In genomic region chr16:77469903-77470302, GRCm38 (mm10) we compare ENCODE assay signal across 14 mouse cellular contexts.
"Had no signal": no experiment of that assay in that cellular context is flagged by ENCODE, and none has a peak within 500 bp of the region (broad histone marks: within the 10 kb centered on the region; RNA-seq: fewer than 3 reads in every experiment).

No protein-coding gene starts in this region.

- H3K27me3 ChIP-seq: limb, embryonic 12.5 days; liver, embryonic 15.5 days; midbrain, embryonic 13.5 days; stomach, embryonic 15.5 days had no signal

- H3K27ac ChIP-seq: layer of hippocampus, adult 2 months; left cerebral cortex, adult 2 months; limb, embryonic 12.5 days; liver, embryonic 15.5 days; midbrain, embryonic 13.5 days; stomach, embryonic 15.5 days had no signal

- DNase-seq: kidney, adult 11 months; kidney, postnatal 10 days; kidney, postnatal 4 days; liver; lung, adult 2 months; lung, postnatal 36 days; thymus, postnatal 36 days had no signal

- H3K4me3 ChIP-seq: layer of hippocampus, adult 2 months; left cerebral cortex, adult 2 months; limb, embryonic 12.5 days; liver, embryonic 15.5 days; midbrain, embryonic 13.5 days; stomach, embryonic 15.5 days had no signal

- H3K4me1 ChIP-seq: limb, embryonic 12.5 days; liver, embryonic 15.5 days; midbrain, embryonic 13.5 days; stomach, embryonic 15.5 days had no signal

- H3K9me3 ChIP-seq: limb, embryonic 12.5 days; liver, embryonic 15.5 days; midbrain, embryonic 13.5 days; stomach, embryonic 15.5 days had no signal

- H3K36me3 ChIP-seq: limb, embryonic 12.5 days; liver, embryonic 15.5 days; stomach, embryonic 15.5 days had no signal

- H3K4me2 ChIP-seq: limb, embryonic 12.5 days; liver, embryonic 15.5 days; midbrain, embryonic 13.5 days; stomach, embryonic 15.5 days had no signal

- ATAC-seq: lung, postnatal 0 days; midbrain, embryonic 13.5 days had no signal

- H3K9ac ChIP-seq: limb, embryonic 12.5 days; liver, embryonic 15.5 days; midbrain, embryonic 13.5 days; stomach, embryonic 15.5 days had no signal
